Mouse (Mus musculus): ENCODE measurements at regions not wholly inside any gene's neighbourhood (a gene's known extent, or its start where the extent isn't known, plus 50 kb on each side); places are given as distances from the start of the nearest gene placed in this dataset.

DNA sequence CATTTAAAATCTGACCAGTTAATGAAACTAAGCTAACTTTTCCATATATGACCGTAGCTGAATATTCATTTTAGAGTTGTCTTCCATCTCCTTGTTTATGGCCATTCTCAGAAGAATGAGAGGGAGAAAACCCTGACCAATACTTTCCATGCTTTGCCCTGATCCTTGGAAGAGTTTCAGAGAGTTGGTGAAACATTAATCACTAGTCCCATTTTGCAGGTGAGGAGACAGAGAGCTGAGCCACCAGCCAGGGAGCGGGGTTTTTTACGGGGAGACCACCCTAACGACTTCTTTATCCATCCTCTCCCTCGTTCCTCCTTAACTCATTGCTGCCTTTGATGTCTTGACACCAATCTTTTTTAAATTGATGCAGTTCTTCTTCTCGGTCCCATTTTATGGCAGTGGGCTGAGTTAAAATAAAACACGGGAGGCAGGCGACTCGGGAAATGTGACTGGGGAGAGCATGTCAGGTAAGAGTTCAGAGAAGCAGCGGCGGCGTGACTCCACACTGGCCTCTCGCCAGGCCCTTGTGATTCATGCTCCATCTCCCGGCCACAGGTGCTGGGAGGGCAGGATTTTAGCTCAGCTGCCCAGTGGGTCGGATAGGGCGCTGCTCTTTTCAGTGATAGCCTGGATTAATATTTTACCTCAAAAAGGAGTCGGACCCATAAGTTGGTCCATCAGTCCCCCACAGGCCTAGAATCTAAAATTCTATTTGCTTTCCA is 81.3 kb upstream of the Nrip1 start:
- ATAC-seq (ENCODE audit: low FRiP score, low TSS enrichment): peak; percentile 67
- no peaks in the 10 kb centered on the region for H3K27me3 ChIP-seq (ENCODE audit: insufficient read depth, low read length)
- H3K9ac ChIP-seq (replicated peaks; ENCODE audit: low read length): no peak overlapping the region
- H3K27ac ChIP-seq (ENCODE audit: low read length): peak overlapping the region; percentile 71; the same call in 1 of the 2 replicates
- H3K4me2 ChIP-seq (replicated peaks; ENCODE audit: low read depth, low read length): no peak overlapping the region
- peaks cover 32% of the 10 kb centered on the region for H3K4me1 ChIP-seq (ENCODE audit: insufficient read depth, low read length)
- H3K4me3 ChIP-seq (ENCODE audit: low read length): no peak overlapping the region
- H3K9me3 ChIP-seq (ENCODE audit: low read length): peaks cover 6% of the 10 kb centered on the region
- H3K36me3 ChIP-seq (ENCODE audit: insufficient read depth, low read length): no peaks in the 10 kb centered on the region
- 38% methylated on average over 17 of the region's 17 CpGs for WGBS

DNA sequence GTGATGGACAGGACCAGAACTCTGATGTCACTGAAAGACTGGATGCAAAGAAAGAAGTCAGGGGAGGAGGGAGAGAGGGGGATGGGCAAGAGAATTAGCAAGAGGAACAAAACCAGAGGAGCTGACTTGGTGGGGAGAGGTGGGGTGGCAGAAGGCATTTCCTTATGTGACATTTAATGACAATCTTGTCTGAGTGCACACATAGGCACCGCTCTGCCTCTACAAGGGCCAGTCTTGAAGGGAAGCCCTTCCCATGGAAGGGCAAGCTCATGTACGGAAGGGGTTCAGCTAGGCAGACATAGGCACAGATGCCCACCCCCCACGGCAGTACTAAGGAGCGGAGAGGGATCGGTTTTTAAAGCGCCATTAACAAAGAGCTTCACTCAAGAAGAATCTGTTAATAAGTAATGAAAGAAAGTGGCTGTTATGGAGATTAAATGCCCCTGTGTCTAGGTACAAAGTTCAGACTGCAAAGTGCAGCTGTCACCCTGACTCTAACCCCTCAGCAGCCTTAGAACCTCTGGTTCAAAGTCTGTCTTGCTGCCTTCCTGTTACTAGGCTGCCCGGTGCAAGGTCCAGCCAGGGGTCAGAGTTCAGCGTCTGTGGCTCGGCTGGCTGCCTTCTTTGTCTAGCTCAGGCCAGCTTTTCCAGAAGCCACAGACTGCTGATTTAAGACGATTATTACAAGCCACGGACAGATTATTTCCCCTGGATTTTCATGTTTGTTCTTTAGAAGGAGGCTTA is 80.0 kb upstream of the Nrip1 start:
- ATAC-seq (ENCODE audit: low FRiP score, low TSS enrichment): peak; percentile 94
- peaks cover 6% of the 10 kb centered on the region for H3K9me3 ChIP-seq (ENCODE audit: low read length)
- WGBS: 20% methylated on average over 11 of the region's 11 CpGs
- peak overlapping the region; percentile 20; the same call in 1 of the 2 replicates for H3K4me2 ChIP-seq (replicated peaks; ENCODE audit: low read depth, low read length)
- H3K27me3 ChIP-seq (ENCODE audit: insufficient read depth, low read length): no peaks in the 10 kb centered on the region
- H3K9ac ChIP-seq (replicated peaks; ENCODE audit: low read length): no peak overlapping the region
- H3K36me3 ChIP-seq (ENCODE audit: insufficient read depth, low read length): no peaks in the 10 kb centered on the region
- peak overlapping the region; percentile 52 for H3K27ac ChIP-seq (ENCODE audit: low read length)
- no peak overlapping the region for H3K4me3 ChIP-seq (ENCODE audit: low read length)
- peaks cover 29% of the 10 kb centered on the region for H3K4me1 ChIP-seq (ENCODE audit: insufficient read depth, low read length)

DNA sequence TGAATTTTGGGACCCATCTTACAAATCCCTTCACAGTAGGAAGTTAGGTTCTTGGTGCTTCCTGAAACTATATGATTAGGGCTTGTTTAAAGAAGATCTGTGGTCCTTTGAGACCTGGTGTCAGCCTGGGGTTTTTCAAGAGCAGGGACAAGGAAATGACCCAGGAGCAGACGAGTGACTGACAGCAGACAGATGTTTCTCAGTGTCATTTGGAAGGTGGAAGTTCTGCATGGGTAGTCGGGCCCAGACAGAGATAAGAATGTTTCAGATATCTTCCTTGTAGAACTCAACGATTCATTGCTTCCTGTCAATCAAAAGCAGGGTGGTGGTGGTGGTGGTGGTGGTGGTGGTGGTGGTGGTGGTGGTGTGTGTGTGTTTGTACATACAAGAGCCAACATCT is 75.1 kb upstream of the Nrip1 start:
- Histone ChIP-seq H3K9me3 (ENCODE audit: low read length) (peaks cover 6% of the 10 kb centered on the region), H3K4me2 (replicated peaks; ENCODE audit: low read depth, low read length) (no peak overlapping the region), H3K4me1 (ENCODE audit: insufficient read depth, low read length) (peaks cover 7% of the 10 kb centered on the region), H3K9ac (replicated peaks; ENCODE audit: low read length) (no peak overlapping the region), H3K27ac (ENCODE audit: low read length) (no peak overlapping the region), H3K4me3 (ENCODE audit: low read length) (no peak overlapping the region), H3K36me3 (ENCODE audit: insufficient read depth, low read length) (no peaks in the 10 kb centered on the region), H3K27me3 (ENCODE audit: insufficient read depth, low read length) (no peaks in the 10 kb centered on the region)
- ATAC-seq (ENCODE audit: low FRiP score, low TSS enrichment): no peak
- 64% methylated on average over 3 of the region's 3 CpGs for WGBS

DNA sequence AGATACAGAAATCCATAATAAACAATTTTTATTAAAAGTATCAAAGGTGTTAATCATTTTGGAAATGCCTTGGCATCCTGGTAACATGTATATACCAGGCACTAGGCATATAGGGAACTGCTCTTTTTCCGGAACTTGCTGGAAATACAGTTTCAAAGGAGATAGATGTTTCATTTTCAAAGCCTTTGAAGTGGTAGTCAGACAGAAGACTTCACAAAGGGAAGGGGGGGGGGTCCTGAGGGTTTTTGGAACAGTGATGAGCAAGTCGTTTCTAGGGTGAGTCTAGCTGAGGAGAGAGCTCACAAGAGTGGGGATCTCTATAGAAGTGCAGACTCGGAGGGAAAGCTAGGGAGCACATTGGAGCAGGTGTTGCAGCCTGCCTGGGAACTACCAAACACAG is 73.4 kb upstream of the Nrip1 start:
- H3K4me2 ChIP-seq (replicated peaks; ENCODE audit: low read depth, low read length): no peak overlapping the region
- no peaks in the 10 kb centered on the region for H3K27me3 ChIP-seq (ENCODE audit: insufficient read depth, low read length)
- H3K4me1 ChIP-seq (ENCODE audit: insufficient read depth, low read length): no peaks in the 10 kb centered on the region
- no peak overlapping the region for H3K27ac ChIP-seq (ENCODE audit: low read length)
- WGBS: 71% methylated on average over 3 of the region's 3 CpGs
- no peak for ATAC-seq (ENCODE audit: low FRiP score, low TSS enrichment)
- no peak overlapping the region for H3K4me3 ChIP-seq (ENCODE audit: low read length)
- H3K9me3 ChIP-seq (ENCODE audit: low read length): peaks cover 3% of the 10 kb centered on the region
- H3K36me3 ChIP-seq (ENCODE audit: insufficient read depth, low read length): no peaks in the 10 kb centered on the region
- H3K9ac ChIP-seq (replicated peaks; ENCODE audit: low read length): no peak overlapping the region

DNA sequence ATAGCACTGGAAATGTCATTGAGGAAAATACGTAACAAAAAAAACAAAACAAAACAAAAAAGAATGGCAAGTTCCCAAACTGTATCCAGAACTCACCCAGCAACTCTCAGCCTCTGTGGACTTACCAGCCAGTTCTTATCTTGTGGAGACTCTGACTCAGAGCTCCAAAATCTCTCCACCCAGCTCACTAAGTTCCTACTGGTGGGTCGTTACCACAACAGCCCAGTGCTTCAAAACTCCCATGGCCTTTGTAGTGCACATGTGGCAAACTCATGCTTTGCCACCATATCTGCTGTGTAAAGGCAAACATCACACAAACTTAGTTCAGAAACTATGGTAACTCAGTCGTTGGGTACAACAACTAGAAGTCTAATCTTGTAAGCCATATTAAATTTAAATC is 71.0 kb upstream of the Nrip1 start:
- Histone ChIP-seq H3K4me2 (replicated peaks; ENCODE audit: low read depth, low read length) (no peak overlapping the region), H3K4me3 (ENCODE audit: low read length) (no peak overlapping the region), H3K9me3 (ENCODE audit: low read length) (no peaks in the 10 kb centered on the region), H3K27ac (ENCODE audit: low read length) (no peak overlapping the region), H3K9ac (replicated peaks; ENCODE audit: low read length) (no peak overlapping the region), H3K27me3 (ENCODE audit: insufficient read depth, low read length) (no peaks in the 10 kb centered on the region), H3K4me1 (ENCODE audit: insufficient read depth, low read length) (no peaks in the 10 kb centered on the region; the same call in 1 of the 2 replicates), H3K36me3 (ENCODE audit: insufficient read depth, low read length) (no peaks in the 10 kb centered on the region)
- 84% methylated on average over 3 of the region's 3 CpGs for WGBS
- ATAC-seq (ENCODE audit: low FRiP score, low TSS enrichment): no peak

DNA sequence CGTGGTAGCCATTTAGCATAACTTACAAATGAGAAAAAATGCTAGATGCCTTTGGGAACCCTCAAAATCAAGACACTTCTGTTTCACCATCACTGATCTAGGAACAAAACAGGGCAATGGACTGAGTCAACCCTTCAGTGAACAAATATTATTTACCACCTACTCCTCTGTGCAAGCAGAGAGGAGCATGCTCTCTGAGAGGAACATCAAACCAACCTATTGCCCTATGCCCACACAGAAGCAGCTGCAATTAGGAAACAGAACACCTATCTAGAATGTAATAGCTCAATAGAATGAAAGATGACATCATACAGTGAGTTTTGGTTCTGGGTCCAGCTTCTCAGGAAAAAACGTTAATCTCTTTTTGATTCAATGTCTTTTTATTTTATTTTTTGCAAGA is 69.0 kb upstream of the Nrip1 start:
- H3K4me3 ChIP-seq (ENCODE audit: low read length): no peak overlapping the region

DNA sequence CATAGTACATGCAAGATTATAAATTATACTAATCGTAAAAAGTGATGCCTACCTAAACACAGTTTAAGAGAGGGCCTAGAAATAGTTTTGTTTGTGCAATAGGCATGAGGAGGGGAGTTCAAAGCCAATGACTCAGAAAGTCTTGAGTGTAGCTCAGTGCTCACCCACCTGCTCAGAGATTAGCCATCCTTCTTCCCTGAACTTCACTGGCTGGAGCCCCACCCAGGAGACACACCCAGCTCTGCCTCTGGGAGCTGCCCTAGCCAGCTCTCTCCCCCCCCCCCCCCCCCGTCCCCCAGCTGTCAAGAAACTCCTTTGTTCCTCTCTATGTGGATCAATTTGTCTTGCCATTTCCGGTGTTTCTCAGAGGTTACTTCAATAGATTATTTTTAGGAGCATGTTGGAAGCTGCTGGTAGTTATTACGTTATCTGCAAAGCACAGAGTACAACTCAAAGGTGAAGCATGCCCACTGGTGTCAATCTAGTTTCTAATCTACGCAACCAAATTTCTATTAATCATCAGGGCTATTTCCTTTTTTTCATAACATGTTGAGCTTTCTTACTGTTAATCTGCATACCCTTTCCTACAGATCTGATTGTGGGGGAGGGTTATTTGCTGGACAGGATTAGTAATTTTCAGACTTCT is 68.3 kb upstream of the Nrip1 start:
- WGBS: 48% methylated on average over 5 of the region's 5 CpGs
- Histone ChIP-seq H3K4me1 (ENCODE audit: insufficient read depth, low read length) (no peaks in the 10 kb centered on the region; the same call in 1 of the 2 replicates), H3K4me2 (replicated peaks; ENCODE audit: low read depth, low read length) (no peak overlapping the region), H3K4me3 (ENCODE audit: low read length) (no peak overlapping the region), H3K9ac (replicated peaks; ENCODE audit: low read length) (no peak overlapping the region), H3K27me3 (ENCODE audit: insufficient read depth, low read length) (no peaks in the 10 kb centered on the region), H3K36me3 (ENCODE audit: insufficient read depth, low read length) (no peaks in the 10 kb centered on the region), H3K27ac (ENCODE audit: low read length) (no peak overlapping the region), H3K9me3 (ENCODE audit: low read length) (no peaks in the 10 kb centered on the region)
- peak; percentile 51 for ATAC-seq (ENCODE audit: low FRiP score, low TSS enrichment)

More for the DNA sequence above, 69.0 kb upstream of the Nrip1 start:
- Histone ChIP-seq H3K36me3 (ENCODE audit: insufficient read depth, low read length) (no peaks in the 10 kb centered on the region), H3K9me3 (ENCODE audit: low read length) (no peaks in the 10 kb centered on the region), H3K27ac (ENCODE audit: low read length) (no peak overlapping the region), H3K27me3 (ENCODE audit: insufficient read depth, low read length) (no peaks in the 10 kb centered on the region), H3K4me1 (ENCODE audit: insufficient read depth, low read length) (no peaks in the 10 kb centered on the region; the same call in 1 of the 2 replicates), H3K4me2 (replicated peaks; ENCODE audit: low read depth, low read length) (no peak overlapping the region), H3K9ac (replicated peaks; ENCODE audit: low read length) (no peak overlapping the region)
- no peak for ATAC-seq (ENCODE audit: low FRiP score, low TSS enrichment)
- 90% methylated on average over 2 of the region's 2 CpGs for WGBS

DNA sequence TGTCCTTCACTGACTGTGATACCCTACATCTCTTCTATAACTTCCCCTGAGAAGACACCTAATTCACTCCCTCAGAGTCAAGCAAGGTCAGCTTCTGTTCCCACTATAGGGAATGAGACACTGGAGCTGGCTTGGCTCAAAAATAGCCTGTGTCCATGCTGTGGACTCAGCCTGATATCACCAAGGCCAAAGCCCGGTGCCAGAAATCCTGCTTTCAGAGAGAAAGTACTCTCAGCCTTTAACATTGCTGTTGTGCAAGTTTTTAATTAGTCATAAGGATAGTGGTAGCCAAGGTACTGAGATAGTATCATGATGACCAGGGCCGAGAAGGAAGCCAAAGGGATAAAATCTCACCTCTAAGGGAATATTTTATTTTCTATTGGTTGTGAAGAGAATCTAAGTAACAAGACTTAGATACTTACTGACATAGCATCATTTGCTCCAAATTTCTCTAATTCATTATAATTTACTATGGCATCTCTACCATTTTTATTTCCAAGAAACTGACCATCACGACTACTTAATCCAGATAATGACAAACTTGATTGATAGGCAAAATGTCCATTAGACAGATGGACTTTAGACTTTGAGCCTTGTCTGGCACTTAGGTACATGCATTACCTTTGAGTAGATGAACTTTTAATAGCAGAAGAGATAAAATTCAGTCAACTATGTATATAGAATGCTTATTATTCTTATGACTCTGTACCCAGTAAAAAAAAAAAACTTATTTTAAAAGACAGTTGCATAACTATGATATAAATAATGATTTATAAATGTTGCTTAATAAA is 64.7 kb upstream of the Nrip1 start:
- no peak overlapping the region for H3K4me2 ChIP-seq (replicated peaks; ENCODE audit: low read depth, low read length)
- no peaks in the 10 kb centered on the region; the same call in 1 of the 2 replicates for H3K4me1 ChIP-seq (ENCODE audit: insufficient read depth, low read length)
- no peaks in the 10 kb centered on the region for H3K9me3 ChIP-seq (ENCODE audit: low read length)
- WGBS: 88% methylated on average over 3 of the region's 3 CpGs
- no peak overlapping the region for H3K4me3 ChIP-seq (ENCODE audit: low read length)
- H3K36me3 ChIP-seq (ENCODE audit: insufficient read depth, low read length): no peaks in the 10 kb centered on the region
- ATAC-seq (ENCODE audit: low FRiP score, low TSS enrichment): no peak
- H3K27me3 ChIP-seq (ENCODE audit: insufficient read depth, low read length): no peaks in the 10 kb centered on the region
- no peak overlapping the region for H3K27ac ChIP-seq (ENCODE audit: low read length)
- no peak overlapping the region for H3K9ac ChIP-seq (replicated peaks; ENCODE audit: low read length)

DNA sequence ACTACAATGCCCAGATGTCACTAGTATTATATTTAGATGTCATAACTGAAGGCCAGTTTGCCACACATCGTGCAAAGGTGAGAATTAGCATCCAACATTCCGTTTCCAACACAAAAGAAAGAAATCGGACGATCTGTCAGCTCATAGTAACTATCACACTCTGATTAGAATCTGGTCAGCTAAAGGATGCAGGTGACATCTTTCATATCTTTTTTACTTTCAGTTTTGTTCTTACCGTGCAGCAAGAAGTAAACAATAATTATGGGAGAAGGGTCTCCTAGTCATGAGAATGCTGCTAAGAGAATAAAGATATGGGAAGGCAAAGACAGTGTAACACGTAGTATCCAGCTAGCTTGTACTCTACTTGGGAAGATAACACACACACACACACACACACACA is 62.7 kb upstream of the Nrip1 start:
- Histone ChIP-seq H3K4me1 (ENCODE audit: insufficient read depth, low read length) (no peaks in the 10 kb centered on the region), H3K27me3 (ENCODE audit: insufficient read depth, low read length) (no peaks in the 10 kb centered on the region), H3K36me3 (ENCODE audit: insufficient read depth, low read length) (no peaks in the 10 kb centered on the region), H3K4me3 (ENCODE audit: low read length) (no peak overlapping the region), H3K4me2 (replicated peaks; ENCODE audit: low read depth, low read length) (no peak overlapping the region), H3K9me3 (ENCODE audit: low read length) (no peaks in the 10 kb centered on the region), H3K9ac (replicated peaks; ENCODE audit: low read length) (no peak overlapping the region), H3K27ac (ENCODE audit: low read length) (no peak overlapping the region)
- 94% methylated on average over 6 of the region's 6 CpGs for WGBS
- no peak for ATAC-seq (ENCODE audit: low FRiP score, low TSS enrichment)
